Mouse (Mus musculus) forebrain, embryonic 16.5 days (tissue): ENCODE data around the gene Chat. TPM values are rescaled to one million over a fixed set of nuclear protein-coding genes. Genes with fewer than 3 reads are reported as not detected.
A peak's percentile ranks its signal among the peaks of the same experiment; 100 is the strongest.

Experiments
- ATAC-seq: fragments of 200-750 bp; cut with Nextera tagmentation; 2 replicates; pipeline ENCODE4 v1.8.0; 2017; ENCODE audit warnings: mild to moderate bottlenecking, moderate library complexity
- H3K27ac ChIP-seq: fragments of 300-500 bp; sonication (generic); 2 replicates; pipeline ENCODE4 v1.5.1; 2014; ENCODE audit warnings: low read length, control low read depth
- H3K27me3 ChIP-seq: fragments of 300-500 bp; sonication (generic); replicated peaks from 2 replicates; pipeline ENCODE4 v1.6.1; 2014; ENCODE audit warnings: low read length; ENCODE audit not compliant: control insufficient read depth, insufficient read depth
- H3K36me3 ChIP-seq: fragments of 300-500 bp; sonication (generic); 2 replicates; pipeline ENCODE4 v1.6.1; 2014; ENCODE audit not compliant: control insufficient read depth, insufficient read depth
- H3K4me1 ChIP-seq: fragments of 300-500 bp; sonication (generic); replicated peaks from 2 replicates; pipeline ENCODE4 v1.6.1; 2014; ENCODE audit warnings: low read length; ENCODE audit not compliant: control insufficient read depth, insufficient read depth
- H3K4me2 ChIP-seq: fragments of 300-500 bp; sonication (generic); 2 replicates; pipeline ENCODE4 v1.6.1; 2014; ENCODE audit warnings: mild to moderate bottlenecking, low read length, control low read depth
- H3K4me3 ChIP-seq: fragments of 300-500 bp; sonication (generic); replicated peaks from 2 replicates; pipeline ENCODE4 v1.5.1; 2014; ENCODE audit warnings: mild to moderate bottlenecking, low read length, control low read depth
- H3K9ac ChIP-seq: fragments of 300-500 bp; sonication (generic); replicated peaks from 2 replicates; pipeline ENCODE4 v1.6.1; 2014; ENCODE audit warnings: low read depth, low read length, control low read depth
- H3K9me3 ChIP-seq: fragments of 300-500 bp; sonication (generic); 2 replicates; pipeline ENCODE4 v1.6.1; 2016; ENCODE audit warnings: low read length; ENCODE audit not compliant: control insufficient read depth
- WGBS: fragments of 180-500 bp; shearing (Covaris S2); extraction: QIAGEN DNeasy Blood & Tissue Kit; methylation state at CpG from one replicate; pipeline ENCODE4 v1.1.7; 2014; 5-methylcytosine and 5-hydroxymethylcytosine counted together
- polyA plus RNA-seq: library from polyadenylated mRNA; unstranded; fragments of >200 nt; fragmentation: Nextera tagmentation; extraction: Ambion mirVana; gene quantifications from 2 replicates; pipeline ENCODE4 v1.2.1, GENCODE M21; 2015

Gene Chat
- polyA plus RNA-seq, 1 experiment from 2014 or later, result 0.77 TPM

- H3K4me1 ChIP-seq, result peaks cover 13% of the 10 kb centered on the region
- no peaks in the 10 kb centered on the region; the same call in 1 of the 2 replicates for H3K27me3 ChIP-seq
- H3K36me3 ChIP-seq, result no peaks in the 10 kb centered on the region
- 2% methylated on average over 22 of the region's 22 CpGs for WGBS
- H3K27ac ChIP-seq, result no peak overlapping the region
- peak; percentile 49; the same call in 1 of the 2 replicates for ATAC-seq
- H3K9ac ChIP-seq, result no peak overlapping the region
- no peaks in the 10 kb centered on the region for H3K9me3 ChIP-seq
- peak overlapping the region; percentile 25 for H3K4me2 ChIP-seq
- H3K4me3 ChIP-seq, result no peak overlapping the region
Observed at GRCm38 (mm10) chr14:32379395-32380098, 86.2 kb downstream of the Chat start.

DNA sequence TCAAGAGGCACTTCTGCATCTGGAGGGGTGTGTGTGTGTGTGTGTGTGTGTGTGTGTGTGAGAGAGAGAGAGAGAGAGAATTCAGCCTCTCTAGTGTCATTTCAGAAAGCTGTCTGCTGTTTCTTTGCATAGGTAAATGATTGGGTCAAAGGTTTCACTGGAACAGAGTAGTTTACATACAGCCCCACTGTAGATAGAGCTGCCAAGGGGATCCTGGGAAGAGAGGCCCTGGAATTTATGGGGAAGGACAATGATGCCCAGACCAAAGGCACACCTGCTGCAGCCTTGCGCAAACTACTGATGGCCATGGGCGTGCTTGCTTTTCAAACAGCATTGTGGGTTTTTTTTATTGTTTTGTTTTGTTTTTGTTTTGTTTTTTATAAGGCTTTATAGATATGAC lies 93.3 kb downstream of the Chat start:
- 88% methylated on average over 2 of the region's 2 CpGs for WGBS
- ATAC-seq, result no peak

DNA sequence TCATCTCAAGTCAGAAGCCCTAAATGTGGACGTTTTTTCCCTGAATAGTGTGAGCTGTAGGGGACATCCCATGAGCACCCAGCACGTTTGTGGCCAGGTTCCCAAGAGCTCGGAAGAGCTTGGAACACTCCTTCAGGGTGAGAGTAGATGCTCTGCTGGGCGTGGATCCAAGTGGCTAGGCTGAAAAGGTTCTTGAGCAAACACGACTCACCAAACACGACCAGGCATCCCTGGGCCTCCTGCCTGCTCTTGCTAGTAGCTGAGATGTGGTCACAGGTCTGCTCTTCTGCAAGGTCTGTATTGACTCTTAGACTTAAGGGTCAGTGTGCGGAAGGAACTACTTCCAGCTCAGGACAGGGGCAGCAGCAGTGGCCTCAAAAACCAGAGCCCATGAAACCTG lies 96.0 kb downstream of the Chat start:
- H3K27me3 ChIP-seq, result no peaks in the 10 kb centered on the region
- no peak overlapping the region for H3K4me2 ChIP-seq
- H3K9ac ChIP-seq, result no peak overlapping the region
- no peaks in the 10 kb centered on the region for H3K4me1 ChIP-seq
- H3K27ac ChIP-seq, result no peak overlapping the region
- H3K9me3 ChIP-seq, result no peaks in the 10 kb centered on the region
- no peaks in the 10 kb centered on the region for H3K36me3 ChIP-seq
- 70% methylated on average over 7 of the region's 7 CpGs for WGBS
- no peak for ATAC-seq
- no peak overlapping the region for H3K4me3 ChIP-seq

More for the DNA sequence above, 93.3 kb downstream of the Chat start:
- no peaks in the 10 kb centered on the region for H3K4me1 ChIP-seq
- H3K4me3 ChIP-seq, result no peak overlapping the region
- no peak overlapping the region for H3K4me2 ChIP-seq
- H3K27ac ChIP-seq, result no peak overlapping the region
- no peak overlapping the region for H3K9ac ChIP-seq
- H3K9me3 ChIP-seq, result no peaks in the 10 kb centered on the region
- no peaks in the 10 kb centered on the region for H3K27me3 ChIP-seq
- no peaks in the 10 kb centered on the region for H3K36me3 ChIP-seq

- no peaks in the 10 kb centered on the region for H3K4me1 ChIP-seq
- ATAC-seq, result no peak
- H3K9me3 ChIP-seq, result peaks cover under 1% of the 10 kb centered on the region
- H3K36me3 ChIP-seq, result no peaks in the 10 kb centered on the region
- no peak overlapping the region for H3K4me2 ChIP-seq
- no peak overlapping the region for H3K27ac ChIP-seq
- no peaks in the 10 kb centered on the region for H3K27me3 ChIP-seq
- no peak overlapping the region for H3K9ac ChIP-seq
- H3K4me3 ChIP-seq, result no peak overlapping the region
- 70% methylated on average over 7 of the region's 7 CpGs for WGBS
Observed at GRCm38 (mm10) chr14:32364359-32364758, 101.4 kb downstream of the Chat start.

Other genes starting within 250 kb of the Chat start
- 25.2 and 29.6 TPM in 2 replicates for gene Ogdhl, start 144.0 kb downstream of the Chat start, polyA plus RNA-seq
- 0.68 and 0.70 TPM in 2 replicates for gene 1700024G13Rik, start 77.6 kb downstream of the Chat start, polyA plus RNA-seq
- 1.6 and 2.6 TPM in 2 replicates for gene Slc18a3, start 1.1 kb downstream of the Chat start, polyA plus RNA-seq
- gene Ercc6, start 47.5 kb upstream of the Chat start, polyA plus RNA-seq, result 31.8 and 36.9 TPM in 2 replicates
- gene Prrxl1, start 133.4 kb upstream of the Chat start, polyA plus RNA-seq, result not detected in 2 replicates
- gene 3425401B19Rik, start 219.3 kb upstream of the Chat start, polyA plus RNA-seq, result not detected in 2 replicates